Mouse (Mus musculus) adrenal gland, postnatal 10 days (tissue): ENCODE measurements around the gene Rwdd2a. TPM values are rescaled to one million over a fixed set of nuclear protein-coding genes. Genes with fewer than 3 reads are reported as not detected.
"Not testable (repeated sequence)": the region's sequence is repeated elsewhere in the genome, so short reads cannot be mapped to it uniquely, and the experiment has no call there.

ENCODE experiments used
- DNase-seq: peaks from one replicate; pipeline ENCODE4 v3.0.0; 2021; ENCODE audit warnings: mixed read lengths
- total RNA-seq, 2 experiments: library from RNA; stranded (reverse); gene quantifications; 2 replicates each; pipeline ENCODE4 v1.2.3; 2021

Rwdd2a gene
- total RNA-seq, 2 experiments from 2014 or later, result 4.4 to 6.5 TPM

- no peak for DNase-seq
Observed at GRCm38 (mm10) chr9:86592676-86593668, 21.2 kb downstream of the Rwdd2a start.

GRCm38 (mm10) chr9:86594357-86594767 is 22.6 kb downstream of the Rwdd2a start:
- DNase-seq, result not testable (repeated sequence)

GRCm38 (mm10) chr9:86596983-86597382 is 25.2 kb downstream of the Rwdd2a start:
- DNase-seq, result not testable (repeated sequence)

GRCm38 (mm10) chr9:86599723-86600303 is 28.0 kb downstream of the Rwdd2a start:
- DNase-seq, result no peak

- DNase-seq, result no peak
Observed at GRCm38 (mm10) chr9:86605776-86606175, 34.0 kb downstream of the Rwdd2a start.

- DNase-seq, result no peak
Observed at GRCm38 (mm10) chr9:86612091-86612490, 40.3 kb downstream of the Rwdd2a start.

- no peak for DNase-seq
Observed at GRCm38 (mm10) chr9:86615765-86616164, 44.0 kb downstream of the Rwdd2a start.

- no peak for DNase-seq
Observed at GRCm38 (mm10) chr9:86617837-86618492, 46.2 kb downstream of the Rwdd2a start.

GRCm38 (mm10) chr9:86619341-86620139 is 47.7 kb downstream of the Rwdd2a start:
- DNase-seq, result no peak

GRCm38 (mm10) chr9:86622062-86622461 is 50.3 kb downstream of the Rwdd2a start:
- DNase-seq, result no peak

GRCm38 (mm10) chr9:86624039-86624438 is 52.2 kb downstream of the Rwdd2a start:
- no peak for DNase-seq

Other genes with a start within 250 kb of the Rwdd2a start
- 1 to 10 TPM; 3.1 to 3.7 TPM for gene Ube2cbp, start 107.0 kb upstream of the Rwdd2a start, total RNA-seq
- 10 to 100 TPM; 22.9 to 32.9 TPM for gene Dop1a, start 104.8 kb upstream of the Rwdd2a start, total RNA-seq
- 10 to 100 TPM; 21.7 to 24.1 TPM for gene Pgm3, start 149 bp upstream of the Rwdd2a start, total RNA-seq
- 100 to 1,000 TPM; 231 to 293 TPM for gene Me1, start 124.0 kb downstream of the Rwdd2a start, total RNA-seq
- gene Prss35, start 171.7 kb downstream of the Rwdd2a start, total RNA-seq, result 100 to 1,000 TPM in 1 of 2 experiments, 10 to 100 TPM in 1; 80.4 to 108 TPM